Mouse (Mus musculus) heart, adult 2 months (tissue): ENCODE data around the gene Pmepa1.

Experiments used
- CTCF ChIP-seq: fragments of 200-600 bp; IDR thresholded peaks from 2 replicates; pipeline ENCODE4 v1.8.1; 2022; ENCODE audit warnings: antibody characterized with exemption, mild to moderate bottlenecking, moderate library complexity
- POLR2A ChIP-seq: fragments of 200-500 bp; IDR thresholded peaks from 2 replicates; pipeline ENCODE4 v1.6.1; 2011; ENCODE audit warnings: mild to moderate bottlenecking, low read depth, low read length, control low read depth; ENCODE audit not compliant: insufficient read depth

- TF ChIP-seq POLR2A (no peak), CTCF (peak; percentile 37)
Observed at GRCm38 (mm10) chr2:173175703-173176102, 100.6 kb downstream of the Pmepa1 start.
